Mouse (Mus musculus) spleen, adult 2 months (tissue): ENCODE data around the gene Zfp385c. TPM values are rescaled to one million over a fixed set of nuclear protein-coding genes. Genes with fewer than 3 reads are reported as not detected.

Experiments used
- DNase-seq, 2 experiments: peaks; one replicate each; pipeline versions ENCODE4 v3.0.0 to v3.0.0-alpha.2; 2012 to 2021; ENCODE audit warnings: low spot score in 2 of 2, low read depth in 1 of 2
- H3K27ac ChIP-seq: fragments of 200-500 bp; 2 replicates; pipeline ENCODE4 v1.5.1; 2012; ENCODE audit warnings: low read length, inconsistent platforms; ENCODE audit not compliant: insufficient read depth
- H3K27me3 ChIP-seq: fragments of 200-500 bp; 2 replicates; pipeline ENCODE4 v1.6.1; 2012; ENCODE audit warnings: mild to moderate bottlenecking, moderate library complexity, low read length, inconsistent platforms; ENCODE audit not compliant: control insufficient read depth, insufficient read depth
- H3K36me3 ChIP-seq: fragments of 200-500 bp; 2 replicates; pipeline ENCODE4 v1.6.1; 2012; ENCODE audit warnings: mild to moderate bottlenecking, low read length, inconsistent platforms; ENCODE audit not compliant: control insufficient read depth, insufficient read depth
- H3K4me1 ChIP-seq: fragments of 200-500 bp; 2 replicates; pipeline ENCODE4 v1.6.1; 2011; ENCODE audit warnings: inconsistent platforms; ENCODE audit not compliant: control insufficient read depth, insufficient read depth, insufficient read length
- H3K4me3 ChIP-seq: fragments of 200-500 bp; 2 replicates; pipeline ENCODE4 v1.5.1; 2011; ENCODE audit warnings: mild to moderate bottlenecking, inconsistent platforms; ENCODE audit not compliant: insufficient read depth, insufficient read length; ENCODE audit errors: extremely low read depth
- CTCF ChIP-seq: fragments of 200-500 bp; IDR thresholded peaks from 2 replicates; pipeline ENCODE4 v1.5.1; 2011; ENCODE audit warnings: mild to moderate bottlenecking, inconsistent platforms; ENCODE audit not compliant: insufficient read depth, insufficient read length, insufficient replicate concordance; ENCODE audit errors: extremely low read depth
- POLR2A ChIP-seq: fragments of 200-500 bp; IDR thresholded peaks from 2 replicates; pipeline ENCODE4 v1.6.1; 2011; ENCODE audit warnings: low read depth, low read length, inconsistent platforms
- WGBS: fragments of 180-500 bp; shearing (Covaris S2); methylation state at CpG from one replicate; pipeline ENCODE4 v1.1.7; 2018; 5-methylcytosine and 5-hydroxymethylcytosine counted together
- polyA plus RNA-seq: library from polyadenylated mRNA; depleted of rRNA; stranded (reverse); fragments of >200 nt; gene quantifications from 2 replicates; pipeline ENCODE4 v1.2.3, GENCODE M21; 2012

The Zfp385c gene
- polyA plus RNA-seq, 1 experiment, result 0.50 TPM

DNA sequence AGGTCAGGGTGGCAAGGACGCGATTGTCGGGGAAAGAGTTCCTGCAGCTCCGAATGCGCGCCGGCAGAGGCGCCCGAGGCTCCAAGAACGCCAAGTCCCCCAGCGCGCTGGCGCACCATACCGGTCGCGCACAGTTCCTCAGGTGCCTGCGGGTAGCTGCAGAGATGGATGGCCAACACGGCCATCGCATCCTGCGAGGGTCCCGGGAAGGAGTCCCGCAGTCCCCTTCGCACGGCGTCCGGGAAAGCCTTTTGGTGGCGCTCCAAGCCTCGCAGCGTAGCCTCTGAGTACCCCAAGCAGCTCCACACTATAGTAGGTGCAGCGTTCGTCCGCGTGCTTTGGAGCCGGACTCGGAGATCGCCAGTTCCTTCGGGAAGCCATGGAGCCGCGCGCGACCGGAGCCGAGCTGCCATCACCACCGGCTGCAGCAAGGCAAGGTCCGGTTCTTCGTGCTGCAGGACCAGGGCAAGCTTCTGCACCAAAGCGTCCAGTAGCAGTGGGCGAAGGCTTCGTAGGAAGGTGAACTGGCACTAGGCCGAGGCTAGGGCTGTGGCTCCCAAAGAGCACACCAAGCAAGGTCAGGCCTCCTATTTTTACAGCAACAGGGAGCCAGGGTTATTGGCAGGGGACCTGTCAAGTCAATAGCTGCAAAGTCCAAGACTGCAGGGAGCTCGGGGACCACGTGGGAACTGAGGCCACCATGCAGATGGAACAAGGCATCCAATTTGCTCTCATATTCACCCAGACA is 51.9 kb downstream of the Zfp385c start:
- 14% methylated on average over 52 of the region's 52 CpGs for WGBS
- Histone ChIP-seq H3K36me3 (no peaks in the 10 kb centered on the region), H3K27ac (no peak overlapping the region), H3K4me1 (peaks cover 7% of the 10 kb centered on the region), H3K4me3 (no peak overlapping the region), H3K27me3 (peaks cover 8% of the 10 kb centered on the region)
- no peak for DNase-seq
- TF ChIP-seq CTCF (0 out of 2 replicates have a peak, but pooled peaks have one; percentile 5), POLR2A (no peak)

GRCm38 (mm10) chr11:100634530-100634929 is 57.7 kb downstream of the Zfp385c start:
- Histone ChIP-seq H3K27me3 (peaks cover 1% of the 10 kb centered on the region; the same call in 1 of the 2 replicates), H3K4me1 (peaks cover 2% of the 10 kb centered on the region; the same call in 1 of the 2 replicates), H3K4me3 (no peak overlapping the region), H3K27ac (no peak overlapping the region), H3K36me3 (no peaks in the 10 kb centered on the region)
- DNase-seq, result no peak
- 34% methylated on average over 7 of the region's 7 CpGs for WGBS
- TF ChIP-seq CTCF, result no peak
- TF ChIP-seq POLR2A, result no peak

GRCm38 (mm10) chr11:100628862-100629352 is 63.3 kb downstream of the Zfp385c start:
- TF ChIP-seq CTCF, result no peak
- TF ChIP-seq POLR2A, result no peak
- Histone ChIP-seq H3K4me3 (no peak overlapping the region), H3K4me1 (peaks cover 28% of the 10 kb centered on the region; the same call in 1 of the 2 replicates), H3K27ac (no peak overlapping the region), H3K27me3 (no peaks in the 10 kb centered on the region), H3K36me3 (peaks cover 8% of the 10 kb centered on the region)
- DNase-seq, result no peak
- WGBS, result 33% methylated on average over 13 of the region's 13 CpGs

- Histone ChIP-seq H3K36me3 (peaks cover 8% of the 10 kb centered on the region), H3K27ac (peak overlapping the region; percentile 83; the same call in 1 of the 2 replicates), H3K27me3 (no peaks in the 10 kb centered on the region), H3K4me3 (no peak overlapping the region), H3K4me1 (peaks cover 31% of the 10 kb centered on the region; the same call in 1 of the 2 replicates)
- 80% methylated on average over 5 of the region's 5 CpGs for WGBS
- no peak for TF ChIP-seq CTCF
- TF ChIP-seq POLR2A, result no peak
- DNase-seq, result no peak
Observed at GRCm38 (mm10) chr11:100628056-100628455, 64.2 kb downstream of the Zfp385c start.

DNA sequence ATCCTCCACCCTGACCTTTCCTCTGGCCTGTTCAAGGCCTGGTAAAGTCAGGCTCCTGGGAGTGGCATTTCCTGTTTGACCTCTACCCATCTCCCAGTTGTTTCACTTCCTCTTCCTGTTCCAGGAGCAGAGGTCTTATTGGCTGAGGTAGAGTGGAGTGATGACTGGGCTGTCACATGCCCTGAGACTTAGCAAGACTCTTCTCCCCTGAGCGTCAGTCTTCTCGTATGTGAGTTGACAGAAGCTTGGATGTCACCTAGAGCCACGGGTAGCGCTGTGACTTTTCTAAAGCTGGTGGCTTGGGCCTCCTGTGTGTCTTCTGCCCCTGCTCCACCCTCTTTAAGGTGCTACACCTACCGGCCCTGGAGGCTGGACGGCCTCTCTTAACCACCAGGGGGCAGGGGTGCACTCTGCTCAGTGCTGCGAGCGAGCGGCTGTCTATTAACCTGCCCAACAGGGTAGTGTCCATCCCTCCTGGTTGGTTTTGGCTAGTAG is 65.5 kb downstream of the Zfp385c start:
- H3K27me3 ChIP-seq, result no peaks in the 10 kb centered on the region
- peak; percentile 69 to 85 for DNase-seq
- H3K4me3 ChIP-seq, result 0 out of 2 replicates have a peak overlapping the region, but pooled peaks have one; percentile 7
- peaks cover 31% of the 10 kb centered on the region; the same call in 1 of the 2 replicates for H3K4me1 ChIP-seq
- WGBS, result 10% methylated on average over 9 of the region's 9 CpGs
- peak overlapping the region; percentile 83 for H3K27ac ChIP-seq
- H3K36me3 ChIP-seq, result peaks cover 8% of the 10 kb centered on the region
- no peak; the same call in 1 of the 2 replicates for TF ChIP-seq POLR2A
- TF ChIP-seq CTCF, result peak; percentile 79; the same call in 1 of the 2 replicates

DNA sequence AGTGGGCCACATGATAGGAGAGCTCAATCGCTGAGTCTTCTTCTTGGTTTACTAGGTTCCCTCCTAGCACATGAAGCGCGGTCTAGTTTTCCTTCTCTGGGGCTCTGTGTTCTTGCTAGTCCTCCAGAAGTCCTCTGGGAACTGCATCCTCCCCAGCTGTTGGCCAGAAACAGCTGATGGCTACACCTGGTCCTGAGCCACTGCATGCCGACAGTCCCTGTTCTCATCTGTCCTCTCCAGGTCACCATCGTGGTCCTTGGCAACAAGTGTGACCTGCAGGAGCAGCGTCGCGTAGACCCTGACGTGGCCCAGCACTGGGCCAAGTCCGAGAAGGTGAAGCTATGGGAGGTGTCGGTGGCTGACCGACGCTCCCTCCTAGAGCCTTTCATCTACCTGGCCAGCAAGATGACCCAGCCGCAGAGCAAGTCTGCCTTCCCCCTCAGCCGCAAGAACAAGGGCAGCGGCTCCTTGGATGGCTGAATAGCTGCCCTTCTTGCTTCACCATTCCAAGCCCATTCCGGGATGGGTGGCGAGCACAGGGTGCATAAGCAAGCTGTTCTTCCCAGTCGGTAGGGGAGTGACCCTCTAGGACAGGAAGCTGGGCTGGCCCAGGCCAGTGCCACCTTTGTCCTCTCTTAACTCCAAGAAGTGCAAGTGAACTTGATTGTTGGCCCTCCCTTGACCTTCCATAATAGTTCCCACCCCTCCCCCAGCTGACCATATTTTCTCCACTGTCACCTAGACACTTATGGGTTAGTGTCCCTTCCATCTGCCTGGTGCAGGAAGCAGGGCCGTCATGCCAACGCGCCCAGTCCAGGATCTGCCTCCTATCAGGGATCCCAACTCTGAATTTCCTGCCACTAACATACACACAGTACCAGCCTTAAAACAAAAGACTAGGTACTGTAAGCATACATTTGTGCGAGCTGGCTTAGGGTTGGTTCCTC is 66.2 kb downstream of the Zfp385c start:
- TF ChIP-seq POLR2A (no peak), CTCF (no peak)
- 89% methylated on average over 23 of the region's 23 CpGs for WGBS
- H3K27ac ChIP-seq, result peak overlapping the region; percentile 83
- peaks cover 8% of the 10 kb centered on the region for H3K36me3 ChIP-seq
- H3K27me3 ChIP-seq, result no peaks in the 10 kb centered on the region
- no peak overlapping the region for H3K4me3 ChIP-seq
- peaks cover 31% of the 10 kb centered on the region; the same call in 1 of the 2 replicates for H3K4me1 ChIP-seq
- DNase-seq, result no peak
